Mouse (Mus musculus) MEL (cell line): ENCODE measurements around the gene Slc23a2.

Source experiments
- CTCF ChIP-seq, 3 experiments: IDR thresholded peaks in 2 of 3; conservative IDR thresholded peaks in 1 of 3; 2 replicates each; pipeline ENCODE4 v1.5.1; 2011 to 2012; ENCODE audit warnings: low read length in 3 of 3, low read depth in 2 of 3, mild to moderate bottlenecking in 2 of 3, improper control_type of control experiment in 1 of 3, inconsistent platforms in 1 of 3, mixed read lengths in 1 of 3, moderate library complexity in 1 of 3; ENCODE audit not compliant: control insufficient read depth in 1 of 3, insufficient read depth in 1 of 3, poor library complexity in 1 of 3, severe bottlenecking in 1 of 3
- E2F4 ChIP-seq: IDR thresholded peaks from 2 replicates; pipeline ENCODE4 v1.6.1; 2011; ENCODE audit warnings: low read depth, low read length, improper control_type of control experiment, borderline replicate concordance
- EP300 ChIP-seq, 2 experiments: IDR thresholded peaks; 2 replicates each; pipeline ENCODE4 v1.6.1; 2011; ENCODE audit warnings: improper control_type of control experiment in 2 of 2, low read length in 2 of 2, low read depth in 1 of 2, mild to moderate bottlenecking in 1 of 2
- MAX ChIP-seq: IDR thresholded peaks from 2 replicates; pipeline ENCODE4 v1.6.1; 2011; ENCODE audit warnings: low read length, improper control_type of control experiment
- MEF2A ChIP-seq: IDR thresholded peaks from 2 replicates; pipeline ENCODE4 v1.6.1; 2014; ENCODE audit warnings: low read depth, mild to moderate bottlenecking, inconsistent platforms, low read length, improper control_type of control experiment; ENCODE audit not compliant: poor library complexity, insufficient replicate concordance, severe bottlenecking; ENCODE audit errors: extremely low read depth
- MXI1 ChIP-seq: IDR thresholded peaks from 2 replicates; pipeline ENCODE4 v1.6.1; 2011; ENCODE audit warnings: mild to moderate bottlenecking, low read depth, low read length, improper control_type of control experiment
- MYC ChIP-seq: IDR thresholded peaks from 2 replicates; pipeline ENCODE4 v1.6.1; 2011; ENCODE audit warnings: low read depth, mild to moderate bottlenecking, low read length, improper control_type of control experiment, moderate library complexity
- NELFE ChIP-seq: IDR thresholded peaks from 2 replicates; pipeline ENCODE4 v1.6.1; 2011; ENCODE audit warnings: low read depth, low read length, improper control_type of control experiment
- POLR2A ChIP-seq, 2 experiments: IDR thresholded peaks; 2 replicates each; pipeline ENCODE4 v1.6.1; 2011 to 2012; ENCODE audit warnings: low read length in 2 of 2, mild to moderate bottlenecking in 2 of 2, control low read depth in 1 of 2, improper control_type of control experiment in 1 of 2, low read depth in 1 of 2, moderate library complexity in 1 of 2; ENCODE audit not compliant: control insufficient read depth in 1 of 2, insufficient read depth in 1 of 2, poor library complexity in 1 of 2
- SMC3 ChIP-seq: IDR thresholded peaks from 2 replicates; pipeline ENCODE4 v1.6.1; 2011; ENCODE audit warnings: low read depth, low read length, improper control_type of control experiment
- USF1 ChIP-seq: IDR thresholded peaks from 2 replicates; pipeline ENCODE4 v1.6.1; 2014; ENCODE audit warnings: low read depth, mild to moderate bottlenecking, inconsistent platforms, low read length, improper control_type of control experiment, moderate library complexity
- USF2 ChIP-seq, 2 experiments: IDR thresholded peaks; 2 replicates each; pipeline ENCODE4 v1.6.1; 2011 to 2012; ENCODE audit warnings: improper control_type of control experiment in 2 of 2, low read length in 2 of 2, borderline replicate concordance in 1 of 2, inconsistent platforms in 1 of 2, low read depth in 1 of 2, mild to moderate bottlenecking in 1 of 2; ENCODE audit not compliant: insufficient read depth in 1 of 2
- ZC3H11A ChIP-seq: IDR thresholded peaks from 2 replicates; pipeline ENCODE4 v1.6.1; 2012; ENCODE audit warnings: low read depth, mild to moderate bottlenecking, inconsistent platforms, low read length, improper control_type of control experiment
- ZKSCAN1 ChIP-seq: IDR thresholded peaks from 2 replicates; pipeline ENCODE4 v1.6.1; 2012; ENCODE audit warnings: low read depth, mild to moderate bottlenecking, inconsistent platforms, low read length, improper control_type of control experiment, moderate library complexity

- TF ChIP-seq E2F4 (no peak), NELFE (no peak; the same call in 1 of the 2 replicates), ZC3H11A (no peak), CTCF (IDR thresholded peaks at IDR 0.05 in 2 of 3, conservative IDR thresholded peaks at IDR 0.05 in 1 of 3; ENCODE audit: control insufficient read depth in 1 of 3, insufficient read depth in 1 of 3, low read depth in 2 of 3, low read length in 3 of 3, poor library complexity in 1 of 3, severe bottlenecking in 1 of 3) (no peak), MEF2A (no peak), USF1 (no peak; the same call in 1 of the 2 replicates), EP300 (IDR thresholded peaks at IDR 0.05; ENCODE audit: low read depth in 1 of 2, low read length in 2 of 2) (peak; percentile 14 to 65; a peak in 1 of 4 replicates), MAX (0 out of 2 replicates have a peak, but pooled peaks have one; percentile 11), POLR2A (IDR thresholded peaks at IDR 0.05; ENCODE audit: control insufficient read depth in 1 of 2, insufficient read depth in 1 of 2, low read depth in 1 of 2, low read length in 2 of 2, poor library complexity in 1 of 2) (no peak), SMC3 (no peak), MYC (no peak), ZKSCAN1 (no peak), USF2 (IDR thresholded peaks at IDR 0.05; ENCODE audit: borderline replicate concordance in 1 of 2, insufficient read depth in 1 of 2, low read depth in 1 of 2, low read length in 2 of 2) (no peak), MXI1 (peak; percentile 27; the same call in 1 of the 2 replicates)
Measured at GRCm38 (mm10) chr2:132084813-132085212, 60.1 kb downstream of the Slc23a2 start.
